Mouse (Mus musculus) forebrain, embryonic 13.5 days (tissue): ENCODE data around the gene Zhx3. TPM values are rescaled to one million over a fixed set of nuclear protein-coding genes. Genes with fewer than 3 reads are reported as not detected.
A peak's percentile ranks its signal among the peaks of the same experiment; 100 is the strongest.

Experiments used
- ATAC-seq: fragments of 200-750 bp; cut with Nextera tagmentation; 2 replicates; pipeline ENCODE4 v1.8.0; 2017
- H3K27ac ChIP-seq: fragments of 300-500 bp; sonication (generic); 2 replicates; pipeline ENCODE4 v1.5.1; 2015; ENCODE audit warnings: inconsistent platforms, mild to moderate bottlenecking, moderate library complexity
- H3K27me3 ChIP-seq: fragments of 300-500 bp; sonication (generic); 2 replicates; pipeline ENCODE4 v1.6.1; 2015; ENCODE audit warnings: mild to moderate bottlenecking, inconsistent platforms
- H3K36me3 ChIP-seq: fragments of 300-500 bp; sonication (generic); 2 replicates; pipeline ENCODE4 v1.6.1; 2015; ENCODE audit warnings: mild to moderate bottlenecking, inconsistent platforms; ENCODE audit not compliant: poor library complexity, severe bottlenecking
- H3K4me1 ChIP-seq: fragments of 300-500 bp; sonication (generic); 2 replicates; pipeline ENCODE4 v1.6.1; 2015; ENCODE audit warnings: inconsistent platforms
- H3K4me2 ChIP-seq: fragments of 300-500 bp; sonication (generic); 2 replicates; pipeline ENCODE4 v1.6.1; 2015; ENCODE audit warnings: inconsistent platforms, mild to moderate bottlenecking, moderate library complexity
- H3K4me3 ChIP-seq: fragments of 300-500 bp; sonication (generic); 2 replicates; pipeline ENCODE4 v1.5.1; 2015; ENCODE audit warnings: mild to moderate bottlenecking, inconsistent platforms
- H3K9ac ChIP-seq: fragments of 300-500 bp; sonication (generic); 2 replicates; pipeline ENCODE4 v1.6.1; 2015; ENCODE audit warnings: mild to moderate bottlenecking, inconsistent platforms
- H3K9me3 ChIP-seq: fragments of 300-500 bp; sonication (generic); replicated peaks from 2 replicates; pipeline ENCODE4 v1.6.1; 2016; ENCODE audit warnings: inconsistent platforms
- WGBS: fragments of 180-500 bp; shearing (Covaris S2); methylation state at CpG from one replicate; pipeline ENCODE4 v1.1.7; 2015; 5-methylcytosine and 5-hydroxymethylcytosine counted together
- polyA plus RNA-seq: library from polyadenylated mRNA; unstranded; fragments of >200 nt; fragmentation: Nextera tagmentation; extraction: Ambion mirVana; gene quantifications from 2 replicates; pipeline ENCODE4 v1.2.1, GENCODE M21; 2015

The Zhx3 gene
- polyA plus RNA-seq, 1 experiment from 2014 or later, result 14.0 TPM

DNA sequence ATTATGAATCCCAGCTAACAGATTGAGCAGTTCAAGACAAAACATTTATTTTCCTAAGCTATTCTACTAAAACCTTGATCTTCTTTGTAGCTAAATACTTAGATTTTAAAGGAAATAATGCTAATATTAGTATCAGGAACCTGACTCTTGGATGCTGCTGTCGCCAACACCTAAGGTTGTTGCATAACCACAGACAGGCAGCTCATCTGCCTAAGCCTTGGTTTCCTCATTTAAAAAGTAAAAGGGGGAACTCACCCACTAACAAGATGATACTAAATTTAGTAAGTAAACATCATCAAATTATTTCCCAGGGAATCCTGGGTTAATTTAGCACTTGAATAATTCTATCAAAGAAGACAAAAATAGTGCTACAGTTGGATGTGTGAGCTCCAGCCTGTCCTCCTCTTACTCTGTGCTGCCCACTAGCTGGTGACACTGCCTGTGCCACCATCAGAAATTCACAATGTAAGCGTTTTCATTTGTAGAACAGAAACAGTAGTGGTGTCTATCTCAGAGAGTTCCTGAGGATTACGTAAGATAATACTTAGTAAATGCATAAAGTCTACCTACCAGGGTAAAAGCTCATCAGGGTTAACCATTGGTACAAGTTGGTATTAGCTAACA lies 23.1 kb downstream of the Zhx3 start:
- Histone ChIP-seq H3K4me1 (0 out of 2 replicates have a peak, but pooled peaks cover 2% of the 10 kb centered on the region), H3K27me3 (no peaks in the 10 kb centered on the region), H3K4me3 (no peak overlapping the region), H3K4me2 (no peak overlapping the region), H3K9me3 (no peaks in the 10 kb centered on the region), H3K27ac (no peak overlapping the region), H3K9ac (no peak overlapping the region), H3K36me3 (no peaks in the 10 kb centered on the region)
- WGBS, result 80% methylated on average over 3 of the region's 3 CpGs
- ATAC-seq, result no peak

DNA sequence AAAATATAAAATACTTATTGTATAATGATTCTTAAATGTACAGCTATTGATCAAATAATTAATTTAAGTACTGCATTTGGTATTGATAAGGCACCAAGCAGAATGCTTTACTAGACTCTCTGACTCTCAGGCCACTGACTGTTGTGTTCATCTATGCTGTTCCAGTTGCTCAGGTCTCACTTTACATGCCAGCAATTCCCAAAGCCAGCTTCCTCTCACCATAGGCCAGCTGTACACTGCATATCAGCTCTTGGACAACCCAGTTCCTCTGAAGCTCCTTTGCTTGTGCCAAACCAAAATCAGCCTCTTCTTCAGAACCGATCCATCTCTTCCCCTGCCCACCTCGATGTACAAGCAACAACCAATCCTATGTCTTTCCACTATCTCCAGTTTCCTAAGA lies 24.6 kb downstream of the Zhx3 start:
- no peaks in the 10 kb centered on the region for H3K9me3 ChIP-seq
- no peaks in the 10 kb centered on the region for H3K36me3 ChIP-seq
- 92% methylated on average over 2 of the region's 2 CpGs for WGBS
- no peak overlapping the region for H3K9ac ChIP-seq
- no peak for ATAC-seq
- no peak overlapping the region for H3K4me2 ChIP-seq
- H3K27ac ChIP-seq, result no peak overlapping the region
- no peaks in the 10 kb centered on the region for H3K27me3 ChIP-seq
- 0 out of 2 replicates have a peak, but pooled peaks cover 2% of the 10 kb centered on the region for H3K4me1 ChIP-seq
- H3K4me3 ChIP-seq, result no peak overlapping the region

DNA sequence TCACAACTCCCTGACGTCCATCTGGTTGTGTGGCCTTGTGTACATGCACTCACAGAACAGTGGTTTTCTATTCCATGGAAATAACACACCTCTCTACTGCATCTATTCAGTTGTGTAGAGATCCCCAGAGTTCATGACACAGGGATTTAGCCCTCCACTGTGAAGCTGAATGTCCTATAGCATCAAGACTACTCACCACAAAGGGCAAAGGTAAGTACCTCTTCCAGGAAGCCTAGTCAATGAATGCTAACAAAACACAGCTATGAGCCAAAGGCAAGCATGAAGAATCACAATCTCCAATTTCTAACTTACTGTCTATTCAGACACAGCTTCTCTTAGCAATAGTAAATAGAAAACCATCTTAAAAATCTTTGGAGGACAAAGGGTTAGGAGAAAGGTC lies 25.1 kb downstream of the Zhx3 start:
- Histone ChIP-seq H3K9me3 (no peaks in the 10 kb centered on the region), H3K27me3 (no peaks in the 10 kb centered on the region), H3K27ac (no peak overlapping the region), H3K4me3 (no peak overlapping the region), H3K9ac (no peak overlapping the region), H3K4me2 (no peak overlapping the region), H3K36me3 (no peaks in the 10 kb centered on the region), H3K4me1 (0 out of 2 replicates have a peak, but pooled peaks cover 2% of the 10 kb centered on the region)
- no peak for ATAC-seq
- 71% methylated on average over 1 of the region's 1 CpGs for WGBS

DNA sequence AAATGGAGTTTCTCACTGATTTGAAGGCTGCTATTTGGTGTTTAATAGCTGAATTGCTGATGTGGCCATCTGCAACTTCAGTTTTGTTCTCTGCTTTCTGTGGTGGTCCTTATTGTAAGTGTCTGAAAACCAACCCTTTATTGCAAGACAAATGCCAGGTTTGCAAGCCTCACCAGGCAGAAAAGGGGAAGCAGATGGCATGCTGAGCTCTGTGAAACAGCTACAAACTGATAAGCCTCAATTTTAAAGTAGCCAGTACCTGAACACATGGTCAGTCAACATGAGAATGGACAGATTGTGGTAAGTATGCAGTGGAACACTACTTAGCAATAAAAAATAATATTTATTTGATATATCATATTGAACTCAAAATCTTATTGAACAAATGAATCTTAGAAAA lies 32.0 kb downstream of the Zhx3 start:
- ATAC-seq, result no peak
- H3K36me3 ChIP-seq, result no peaks in the 10 kb centered on the region
- H3K27ac ChIP-seq, result peak overlapping the region; percentile 36
- H3K4me2 ChIP-seq, result no peak overlapping the region
- no peaks in the 10 kb centered on the region for H3K27me3 ChIP-seq
- H3K9ac ChIP-seq, result no peak overlapping the region
- H3K9me3 ChIP-seq, result no peaks in the 10 kb centered on the region
- 0 out of 2 replicates have a peak, but pooled peaks cover 2% of the 10 kb centered on the region for H3K4me1 ChIP-seq
- H3K4me3 ChIP-seq, result no peak overlapping the region

DNA sequence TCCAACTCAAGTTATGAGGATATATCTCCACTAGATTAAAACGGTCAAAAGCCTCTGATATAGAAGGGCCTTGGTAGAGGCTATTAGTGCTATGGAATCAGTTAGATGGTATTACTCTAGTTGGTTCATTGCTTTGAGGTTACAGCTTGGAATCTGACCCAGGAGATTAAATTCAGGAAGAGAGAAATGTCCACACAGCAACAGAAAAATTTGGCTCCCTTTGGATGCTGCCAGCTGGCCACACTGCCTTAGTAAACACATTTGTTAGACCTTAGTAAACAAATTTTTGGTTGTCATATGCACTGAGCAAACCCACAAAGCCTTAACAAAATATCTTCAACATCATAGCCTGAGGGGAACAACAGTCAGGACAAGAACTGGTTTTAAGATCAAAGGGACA lies 62.0 kb downstream of the Zhx3 start:
- no peaks in the 10 kb centered on the region for H3K9me3 ChIP-seq
- 91% methylated on average over 1 of the region's 1 CpGs for WGBS
- peaks cover 7% of the 10 kb centered on the region; the same call in 1 of the 2 replicates for H3K36me3 ChIP-seq
- ATAC-seq, result no peak
- H3K4me3 ChIP-seq, result no peak overlapping the region
- H3K9ac ChIP-seq, result no peak overlapping the region
- H3K27ac ChIP-seq, result no peak overlapping the region
- no peaks in the 10 kb centered on the region for H3K27me3 ChIP-seq
- no peak overlapping the region for H3K4me2 ChIP-seq
- peaks cover 3% of the 10 kb centered on the region; the same call in 1 of the 2 replicates for H3K4me1 ChIP-seq

DNA sequence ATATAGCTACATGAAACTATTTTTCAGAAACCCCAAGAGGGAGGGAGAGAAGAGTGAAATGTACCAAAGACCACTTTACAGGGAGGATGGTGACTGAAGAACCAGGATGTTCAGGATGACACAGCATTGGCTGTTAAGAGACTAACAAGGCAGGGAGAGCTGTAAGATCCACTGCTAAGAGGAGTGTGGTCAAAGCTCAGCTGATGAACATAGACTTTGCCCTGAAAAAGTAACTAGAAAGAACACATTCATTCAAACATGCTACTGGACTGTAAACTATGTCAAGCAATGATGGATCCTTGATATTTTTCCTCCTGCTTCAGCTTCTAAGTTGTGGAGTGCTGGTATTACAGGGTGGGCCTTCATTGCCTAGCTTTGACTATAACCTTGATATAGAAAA lies 62.4 kb downstream of the Zhx3 start:
- peaks cover 4% of the 10 kb centered on the region; the same call in 1 of the 2 replicates for H3K36me3 ChIP-seq
- peaks cover 3% of the 10 kb centered on the region; the same call in 1 of the 2 replicates for H3K4me1 ChIP-seq
- ATAC-seq, result no peak

DNA sequence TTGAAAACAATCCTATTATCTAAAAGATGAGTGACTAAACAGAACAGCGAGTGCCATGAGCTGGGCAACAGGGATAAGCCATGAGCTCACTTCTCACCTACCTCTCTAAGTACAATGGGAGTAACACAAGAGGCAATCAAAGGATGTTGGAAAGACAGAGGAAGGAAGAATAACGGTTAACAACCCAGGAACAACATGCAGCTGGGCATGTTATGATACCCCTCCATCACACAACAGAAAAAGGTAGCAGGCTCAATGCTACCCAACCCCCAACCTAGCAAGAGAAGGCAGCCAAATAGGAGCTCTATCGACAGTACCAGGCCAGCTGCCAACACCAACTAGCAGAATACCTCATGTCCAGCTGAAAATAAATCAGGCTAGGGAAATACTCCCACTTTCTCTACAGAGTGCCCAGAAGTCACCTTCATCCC lies 66.7 kb downstream of the Zhx3 start:
- no peak for ATAC-seq
- WGBS, result 51% methylated on average over 3 of the region's 3 CpGs
- Histone ChIP-seq H3K27ac (no peak overlapping the region), H3K4me3 (no peak overlapping the region), H3K36me3 (no peaks in the 10 kb centered on the region), H3K9me3 (no peaks in the 10 kb centered on the region), H3K4me2 (no peak overlapping the region), H3K4me1 (peaks cover 3% of the 10 kb centered on the region; the same call in 1 of the 2 replicates), H3K9ac (no peak overlapping the region), H3K27me3 (no peaks in the 10 kb centered on the region)

More for the DNA sequence above, 62.4 kb downstream of the Zhx3 start:
- Histone ChIP-seq H3K4me3 (no peak overlapping the region), H3K4me2 (no peak overlapping the region), H3K27ac (no peak overlapping the region), H3K27me3 (no peaks in the 10 kb centered on the region), H3K9me3 (no peaks in the 10 kb centered on the region), H3K9ac (no peak overlapping the region)

DNA sequence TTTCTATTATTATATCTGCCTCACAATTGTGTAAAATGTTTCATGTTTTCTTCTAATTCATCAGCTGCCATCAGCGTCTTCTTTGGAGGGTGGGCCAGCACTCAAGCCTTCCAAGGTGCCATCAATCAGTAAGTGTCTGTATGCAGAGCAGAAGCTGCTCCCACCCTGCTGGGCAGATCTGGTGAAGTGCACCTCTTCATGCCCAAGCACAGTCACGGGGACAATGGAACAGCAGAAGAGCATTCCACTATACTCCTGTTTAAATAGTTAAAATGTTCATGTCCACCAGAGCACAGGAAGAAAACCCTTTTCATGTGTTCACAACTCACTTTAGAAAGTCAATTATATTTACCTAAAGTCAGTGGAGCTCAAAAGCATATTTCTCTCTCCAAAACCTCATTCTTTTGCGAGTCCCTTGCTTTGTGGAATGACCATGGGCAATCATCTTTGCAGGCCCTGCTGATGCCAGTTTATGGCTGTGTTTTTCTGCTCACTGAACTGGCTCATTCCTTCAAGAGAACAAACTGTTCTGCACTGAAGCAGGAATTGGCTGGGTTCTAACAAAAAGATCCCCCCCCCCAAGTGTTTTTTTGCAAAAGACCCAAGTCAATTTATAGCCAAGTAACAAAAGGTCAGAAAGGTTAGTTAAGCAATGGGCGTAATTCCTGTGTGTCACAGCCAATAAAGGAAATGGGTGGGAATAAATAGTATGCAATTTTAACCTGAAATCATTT lies 67.8 kb downstream of the Zhx3 start:
- Histone ChIP-seq H3K36me3 (no peaks in the 10 kb centered on the region), H3K9me3 (no peaks in the 10 kb centered on the region), H3K27ac (no peak overlapping the region), H3K27me3 (no peaks in the 10 kb centered on the region), H3K4me2 (no peak overlapping the region), H3K9ac (no peak overlapping the region), H3K4me3 (no peak overlapping the region), H3K4me1 (peaks cover 3% of the 10 kb centered on the region; the same call in 1 of the 2 replicates)
- 69% methylated on average over 4 of the region's 4 CpGs for WGBS
- no peak for ATAC-seq

DNA sequence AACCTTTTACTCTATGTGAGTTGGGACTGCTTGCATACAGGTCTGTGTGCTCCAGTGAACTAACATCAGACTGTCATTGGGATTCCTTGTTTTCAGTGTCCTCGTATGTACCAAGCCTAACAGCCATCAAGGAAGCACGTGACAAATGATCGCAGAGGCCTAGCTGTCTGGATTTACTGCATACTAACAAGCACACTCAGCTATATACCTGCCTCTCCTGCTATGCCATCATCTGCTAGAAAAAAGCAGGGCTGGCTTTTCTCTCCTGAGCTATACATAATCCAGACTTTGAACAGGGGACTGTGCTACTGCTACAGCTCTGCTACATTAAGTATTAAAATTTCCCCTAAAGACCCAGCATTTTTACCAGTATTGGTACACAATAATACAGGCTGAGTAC lies 70.5 kb downstream of the Zhx3 start:
- H3K9ac ChIP-seq, result no peak overlapping the region
- H3K27me3 ChIP-seq, result no peaks in the 10 kb centered on the region
- H3K4me3 ChIP-seq, result no peak overlapping the region
- no peak overlapping the region for H3K4me2 ChIP-seq
- H3K36me3 ChIP-seq, result no peaks in the 10 kb centered on the region
- 87% methylated on average over 3 of the region's 3 CpGs for WGBS
- H3K4me1 ChIP-seq, result peaks cover 3% of the 10 kb centered on the region; the same call in 1 of the 2 replicates
- H3K27ac ChIP-seq, result no peak overlapping the region
- no peaks in the 10 kb centered on the region for H3K9me3 ChIP-seq
- ATAC-seq, result no peak

DNA sequence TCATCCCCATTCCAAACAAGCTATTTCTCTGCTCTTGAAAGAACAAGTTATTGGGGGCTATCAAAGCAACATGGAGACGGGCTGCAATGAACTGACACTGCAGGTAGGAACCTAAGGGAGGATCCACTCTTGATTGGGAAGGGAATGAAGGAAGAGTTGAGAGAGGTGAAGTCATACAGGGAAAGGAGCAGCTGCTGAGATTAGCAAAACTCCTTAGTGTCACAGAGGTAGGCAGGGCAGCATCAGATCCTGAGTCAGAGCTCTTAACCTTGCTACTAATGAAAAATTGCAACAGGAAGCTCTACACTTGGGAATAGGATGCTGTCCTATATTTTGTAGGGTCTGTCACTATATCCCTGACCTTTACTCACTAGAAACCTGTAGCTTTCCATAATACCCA lies 71.8 kb downstream of the Zhx3 start:
- 85% methylated on average over 1 of the region's 1 CpGs for whole genome bisulfite sequencing
- Histone ChIP-seq H3K27me3 (no peaks in the 10 kb centered on the region), H3K27ac (no peak overlapping the region), H3K4me3 (no peak overlapping the region), H3K4me2 (no peak overlapping the region), H3K4me1 (0 out of 2 replicates have a peak, but pooled peaks cover 3% of the 10 kb centered on the region), H3K9ac (no peak overlapping the region), H3K9me3 (no peaks in the 10 kb centered on the region), H3K36me3 (no peaks in the 10 kb centered on the region)
- ATAC-seq, result no peak

DNA sequence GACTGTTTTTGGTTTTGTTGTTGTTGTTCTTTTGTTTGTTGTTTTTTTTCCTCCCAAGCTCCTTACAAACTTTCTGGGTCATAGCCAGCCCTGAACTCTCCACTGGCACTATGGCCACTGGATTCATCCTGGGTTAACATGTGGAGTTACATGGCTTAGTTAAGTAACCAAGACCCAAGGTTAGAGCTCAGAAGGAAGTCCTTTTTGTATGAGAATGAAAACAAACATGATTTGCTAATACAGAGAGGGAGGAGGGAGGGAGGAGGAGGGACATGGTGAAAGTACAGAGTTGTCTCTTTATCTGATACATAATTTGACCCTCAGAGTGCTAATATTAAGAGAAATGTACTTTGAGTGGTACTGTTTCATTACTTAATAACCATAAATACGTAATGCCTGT lies 74.6 kb downstream of the Zhx3 start:
- Histone ChIP-seq H3K4me3 (no peak overlapping the region), H3K36me3 (no peaks in the 10 kb centered on the region), H3K4me1 (0 out of 2 replicates have a peak, but pooled peaks cover 3% of the 10 kb centered on the region), H3K9ac (no peak overlapping the region), H3K27me3 (no peaks in the 10 kb centered on the region), H3K27ac (no peak overlapping the region), H3K9me3 (no peaks in the 10 kb centered on the region), H3K4me2 (no peak overlapping the region)
- no peak for ATAC-seq
- WGBS, result 93% methylated on average over 1 of the region's 1 CpGs

DNA sequence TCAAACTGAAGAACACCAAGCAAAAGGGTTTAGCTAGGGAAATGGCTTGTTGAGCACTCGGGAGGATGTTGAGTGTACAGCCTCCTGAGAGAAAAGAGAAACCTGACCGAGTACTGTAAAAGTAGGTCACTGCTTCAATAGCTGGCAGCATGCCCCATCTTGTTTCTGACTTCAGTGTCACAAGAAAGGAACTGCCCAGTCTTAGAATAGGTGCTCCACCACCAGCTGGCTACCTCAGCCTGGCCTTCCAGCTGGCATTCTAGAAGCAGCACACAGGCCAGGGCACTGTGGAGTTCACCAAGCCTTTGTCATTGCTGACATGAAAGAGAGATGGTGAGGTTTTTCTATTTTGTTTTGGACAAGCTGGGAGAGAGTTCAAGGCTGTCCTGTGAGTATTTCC lies 75.8 kb downstream of the Zhx3 start:
- H3K27me3 ChIP-seq, result no peaks in the 10 kb centered on the region
- H3K4me3 ChIP-seq, result no peak overlapping the region
- 0 out of 2 replicates have a peak, but pooled peaks cover 5% of the 10 kb centered on the region for H3K4me1 ChIP-seq
- no peak for ATAC-seq
- H3K36me3 ChIP-seq, result no peaks in the 10 kb centered on the region
- WGBS, result 67% methylated on average over 2 of the region's 2 CpGs
- H3K4me2 ChIP-seq, result no peak overlapping the region
- H3K27ac ChIP-seq, result no peak overlapping the region
- H3K9me3 ChIP-seq, result no peaks in the 10 kb centered on the region
- no peak overlapping the region for H3K9ac ChIP-seq
